Mouse (Mus musculus) left cerebral cortex, postnatal 14 days (tissue): ENCODE measurements around the gene Cfap70. TPM values are rescaled to one million over a fixed set of nuclear protein-coding genes. Genes with fewer than 3 reads are reported as not detected.
A peak's percentile ranks its signal among the peaks of the same experiment; 100 is the strongest.

Experiments used
- DNase-seq, 2 experiments: peaks; one replicate each; pipeline ENCODE4 v3.0.0; 2021 to 2022; ENCODE audit warnings: low spot score in 2 of 2, mixed read lengths in 1 of 2
- intact Hi-C: fragments of 180-260 bp; cut with DNase I; formaldehyde crosslinking; loops from one replicate; pipeline ENCODE4 v1.15.1; 2025
- total RNA-seq, 2 experiments: library from RNA; stranded (reverse); gene quantifications; 2 replicates each; pipeline ENCODE4 v1.2.3; 2021

Gene Cfap70
- total RNA-seq, 2 experiments from 2014 or later = 2.0 to 3.1 TPM

- DNase-seq = no peak
Measured at GRCm38 (mm10) chr14:20431726-20432125, 20.3 kb downstream of the Cfap70 start.

DNA sequence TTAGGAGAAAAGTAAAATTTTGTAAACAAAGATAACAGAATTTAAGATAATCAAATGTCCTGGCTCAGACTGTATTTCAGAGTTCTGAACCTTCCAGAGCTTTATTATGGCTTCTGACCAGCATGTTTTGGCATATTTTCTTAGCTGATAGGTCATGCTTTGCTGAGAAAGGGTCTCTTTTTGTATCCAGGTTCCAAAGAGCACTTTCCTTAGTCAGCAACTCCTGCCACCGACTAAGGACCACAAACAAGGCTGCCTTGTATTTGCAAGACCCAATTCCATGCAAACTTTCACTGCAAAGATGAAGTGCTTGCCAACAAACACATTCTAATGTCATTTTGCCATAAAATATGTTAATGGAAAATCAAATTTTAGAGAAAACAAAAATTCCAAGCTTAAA is 22.2 kb downstream of the Cfap70 start:
- intact Hi-C loops = no loop called here
- DNase-seq = no peak

More at GRCm38 (mm10) chr14:20431726-20432125, 20.3 kb downstream of the Cfap70 start:
- intact Hi-C loops = no loop called here

DNA sequence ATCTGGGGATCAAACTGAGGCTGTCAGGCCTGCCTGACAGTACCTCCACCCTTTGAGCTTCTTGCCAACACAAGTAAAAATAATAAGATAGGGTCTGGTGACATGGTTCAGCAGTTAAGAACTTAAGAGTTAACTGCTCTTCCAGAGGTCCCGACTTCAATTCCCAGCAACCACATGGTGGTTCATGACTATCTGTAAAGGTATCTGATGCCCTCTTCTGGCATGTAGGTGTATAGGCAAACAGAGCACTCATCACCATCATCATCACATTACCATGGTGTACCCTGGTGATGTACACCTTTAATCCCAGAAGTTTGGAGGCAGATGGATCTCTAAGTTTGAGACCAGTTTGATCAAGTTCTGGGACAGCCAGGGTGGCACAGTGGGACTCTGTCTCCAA is 23.4 kb downstream of the Cfap70 start:
- intact Hi-C loops = no loop called here
- no peak for DNase-seq

DNA sequence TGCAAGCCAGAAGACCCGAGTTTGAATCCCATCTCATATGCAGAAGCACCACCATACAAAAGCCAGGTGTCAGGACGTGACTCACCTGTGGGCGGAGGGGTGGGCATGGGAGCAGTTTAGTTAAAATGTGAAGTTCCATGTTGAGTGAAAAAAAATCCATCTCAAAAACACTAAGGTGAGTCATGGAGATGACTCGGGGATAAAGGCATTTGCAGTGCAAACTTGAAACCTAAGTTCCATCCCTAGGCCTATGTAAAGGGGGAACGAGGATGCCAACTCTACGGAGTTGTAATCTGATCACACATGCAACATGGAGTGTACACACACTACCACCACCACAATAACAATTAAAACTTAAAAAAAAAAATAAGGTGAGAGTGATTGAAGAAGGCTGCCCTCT is 29.0 kb downstream of the Cfap70 start:
- no peak for DNase-seq
- intact Hi-C loops = no loop called here

DNA sequence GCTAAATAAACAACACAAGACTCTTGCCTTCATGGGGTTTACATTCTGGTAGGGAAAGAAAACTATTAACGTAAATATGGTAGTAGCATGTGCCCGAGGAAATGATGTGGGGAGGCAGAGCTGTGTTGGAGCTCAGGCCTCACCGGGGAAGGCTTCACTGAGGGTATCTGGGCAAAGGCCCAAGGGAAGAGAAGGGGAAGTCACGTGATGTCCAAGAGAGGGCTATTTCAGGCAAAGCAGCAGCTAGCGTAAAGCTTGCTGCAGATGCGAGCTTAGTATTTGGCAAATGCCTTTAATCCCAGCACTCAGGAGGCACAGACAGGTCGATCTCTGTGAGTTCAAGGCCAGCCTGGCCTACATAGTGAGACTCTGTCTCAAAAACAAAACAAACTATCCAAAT is 29.8 kb downstream of the Cfap70 start:
- peak in 1 of 2 experiments; percentile 22 for DNase-seq
- intact Hi-C loops = no loop called here

GRCm38 (mm10) chr14:20400071-20400470 is 52.0 kb downstream of the Cfap70 start:
- intact Hi-C loops = no loop called here
- DNase-seq = peak; percentile 45 to 51

DNA sequence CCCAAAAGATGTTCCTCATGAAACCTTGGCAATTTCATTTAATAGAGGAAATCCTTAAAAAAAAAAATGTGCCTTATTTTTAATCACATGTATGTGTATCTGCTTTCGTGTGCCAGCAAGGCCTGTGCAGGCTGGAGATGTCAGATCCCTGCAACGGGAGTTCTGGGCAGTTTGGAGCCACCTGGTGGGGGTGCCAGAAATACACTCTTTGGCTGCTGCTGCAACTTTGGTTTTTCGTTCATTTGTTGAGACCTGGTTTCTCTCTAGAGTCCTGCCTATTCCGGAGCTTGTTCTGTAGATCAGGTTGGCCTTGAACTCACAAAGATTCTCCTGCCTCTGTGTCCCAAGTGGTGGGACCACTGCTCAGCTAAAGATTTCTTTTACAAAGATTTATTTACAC is 53.2 kb downstream of the Cfap70 start:
- no peak for DNase-seq
- intact Hi-C loops = loop anchor here (10.0 kb wide), 1 partner anchor 266 kb away; the partner anchor contains the start of gene Synpo2l

DNA sequence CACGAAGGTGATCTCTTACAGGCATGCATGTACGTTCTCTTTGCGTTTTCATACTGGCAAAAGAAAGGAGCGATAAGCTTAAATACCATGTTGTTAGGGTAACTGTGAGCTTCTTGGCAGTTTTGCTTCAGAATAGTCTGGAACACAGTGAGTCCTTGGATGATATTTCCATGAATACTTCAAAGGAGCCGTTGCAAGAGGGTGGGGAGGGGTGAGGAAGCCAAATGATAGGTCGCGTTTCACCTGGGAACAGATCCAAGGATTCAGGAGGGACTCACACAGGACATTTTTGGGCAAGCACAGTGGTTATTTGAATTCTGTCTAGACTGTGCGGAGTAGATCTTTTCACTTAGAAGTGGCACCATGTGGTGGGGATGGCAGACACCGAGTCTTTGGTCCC is 54.8 kb downstream of the Cfap70 start:
- peak in 1 of 2 experiments; percentile 29 for DNase-seq
- intact Hi-C loops = loop anchor here (10.0 kb wide), 1 partner anchor 268 kb away; the partner anchor contains the start of gene Synpo2l

GRCm38 (mm10) chr14:20393205-20393913 is 58.7 kb downstream of the Cfap70 start, which contains the start of gene Mrps16:
Mrps16 (minus strand) TSS chr14:20393634.
- peak; percentile 94 to 96 for DNase-seq
- intact Hi-C loops = loop anchor here (10.0 kb wide), 1 partner anchor 271 kb away; the partner anchor contains the start of gene Synpo2l

DNA sequence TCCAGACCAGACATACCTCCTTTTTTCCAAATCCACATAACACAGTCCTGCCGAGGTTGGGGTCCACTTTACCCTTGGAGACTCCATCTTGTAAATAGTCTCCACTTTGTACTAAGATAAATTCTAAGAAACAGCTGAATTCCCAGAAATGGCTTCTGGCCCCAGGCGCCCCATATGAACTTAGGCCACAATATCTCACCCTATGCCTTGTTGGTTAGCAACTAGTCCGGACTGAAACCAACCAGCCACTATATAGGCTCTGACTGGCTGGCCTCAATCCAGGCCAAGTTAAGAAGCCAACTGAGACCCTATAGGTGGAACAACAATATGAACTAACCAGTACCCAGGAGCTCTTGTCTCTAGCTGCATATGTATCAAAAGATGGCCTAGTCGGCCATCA is 59.7 kb downstream of the Cfap70 start:
- DNase-seq = no peak
- intact Hi-C loops = loop anchor here (10.0 kb wide), 1 partner anchor 272 kb away; the partner anchor contains the start of gene Synpo2l

DNA sequence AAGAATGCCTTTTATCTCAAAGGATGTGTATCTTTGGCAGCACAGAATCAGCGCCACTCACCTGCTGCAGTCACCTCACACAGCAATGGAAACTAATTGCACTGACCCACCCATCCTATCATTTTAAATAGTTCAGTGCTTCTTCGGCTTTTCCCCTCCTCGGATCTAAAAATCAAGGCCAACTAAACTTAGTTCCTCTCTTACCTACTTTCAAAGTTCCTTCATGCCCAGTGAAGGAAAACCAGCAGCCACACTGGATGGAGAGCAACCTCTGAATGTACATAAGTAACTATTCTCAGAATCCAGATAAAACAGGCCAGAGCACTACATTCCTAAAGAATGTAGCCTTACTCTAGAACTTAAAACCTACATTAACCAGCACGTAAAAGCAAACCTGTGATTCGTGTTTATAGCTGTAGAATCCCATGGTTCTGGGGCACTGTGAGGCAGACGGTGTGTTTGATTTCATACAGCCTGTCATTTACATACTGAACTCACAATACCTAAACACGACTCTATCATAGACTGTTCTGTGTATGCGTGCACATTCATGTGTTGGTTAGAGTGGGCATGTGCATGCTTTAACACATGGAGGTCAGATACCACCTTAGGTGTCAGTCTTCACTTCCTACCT is 62.5 kb downstream of the Cfap70 start:
- no peak for DNase-seq
- intact Hi-C loops = loop anchor here (5.0 to 10.0 kb wide), 2 partner anchors 42 to 275 kb away; partner anchors contain the start of genes Ecd, Fam149b and Synpo2l

DNA sequence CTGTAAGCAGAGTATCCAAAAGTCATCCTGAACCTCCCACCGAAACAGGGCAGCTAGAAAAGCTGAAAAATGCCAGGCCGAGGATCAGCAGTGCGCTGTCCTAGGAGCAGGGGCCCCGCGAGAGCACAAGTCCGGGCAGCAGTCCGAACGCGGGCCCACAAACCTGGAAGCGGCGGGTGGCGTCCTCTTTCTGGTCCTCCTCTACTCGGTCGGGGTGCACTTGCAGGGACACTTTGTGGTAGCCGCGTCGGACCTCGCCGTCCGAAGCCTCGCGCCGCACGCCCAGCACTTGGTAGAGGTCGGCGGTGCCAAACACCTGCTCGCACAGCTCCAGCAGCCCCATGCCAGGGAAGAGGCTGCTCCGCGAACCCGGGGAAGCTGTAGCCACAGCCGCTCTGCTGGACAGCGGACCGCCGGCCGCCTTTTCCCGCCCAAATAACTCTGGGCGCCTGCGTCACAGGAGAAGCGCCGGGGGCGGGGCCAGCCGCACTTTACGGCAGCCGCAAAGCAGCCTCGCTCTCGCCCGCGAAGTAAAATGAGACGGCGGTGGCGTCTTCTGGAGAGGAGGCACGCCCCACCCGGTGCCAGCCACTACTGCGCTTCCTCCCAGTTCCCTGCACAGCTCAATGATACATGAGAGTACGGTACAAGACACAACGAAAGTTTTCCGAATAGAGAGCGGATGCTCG is 63.4 kb downstream of the Cfap70 start, which contains the start of gene Dnajc9:
Gene Dnajc9 (minus strand): TSS at position 470 of the 689 bp plus-strand sequence.
- intact Hi-C loops = loop anchor here (5.0 kb wide), 1 partner anchor 41 kb away; the partner anchor contains the start of genes Ecd and Fam149b
- peak; percentile 95 to 97 for DNase-seq

GRCm38 (mm10) chr14:20379753-20380430 is 72.1 kb downstream of the Cfap70 start:
- no peak for DNase-seq
- intact Hi-C loops = no loop called here

GRCm38 (mm10) chr14:20379087-20379640 is 72.9 kb downstream of the Cfap70 start:
- no peak for DNase-seq

GRCm38 (mm10) chr14:20378313-20379061 is 73.5 kb downstream of the Cfap70 start:
- intact Hi-C loops = no loop called here

More at GRCm38 (mm10) chr14:20379087-20379640, 72.9 kb downstream of the Cfap70 start:
- intact Hi-C loops = no loop called here

DNA sequence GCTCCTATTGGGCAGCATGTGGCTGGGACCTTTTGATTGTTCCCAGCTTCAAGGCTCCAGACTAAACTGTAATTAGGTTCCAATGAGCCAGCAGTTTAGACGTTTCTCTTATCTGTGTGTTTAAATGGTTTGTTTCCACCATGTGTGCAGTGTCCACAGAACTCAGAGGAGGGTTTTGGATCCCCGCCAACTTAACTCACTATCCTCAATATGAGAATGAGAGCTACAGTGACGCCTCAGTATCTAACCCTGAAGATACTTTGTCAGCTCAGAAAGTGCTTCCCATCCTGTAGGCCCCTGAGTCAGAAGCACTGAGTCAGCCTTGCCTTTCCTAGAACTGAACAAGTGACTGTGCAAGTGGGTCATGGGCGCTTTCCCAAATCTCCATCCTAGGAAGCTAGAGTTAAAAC is 74.9 kb downstream of the Cfap70 start:
- peak in 1 of 2 experiments; percentile 27 for DNase-seq
- intact Hi-C loops = no loop called here

More at GRCm38 (mm10) chr14:20378313-20379061, 73.5 kb downstream of the Cfap70 start:
- no peak for DNase-seq

GRCm38 (mm10) chr14:20371854-20372253 is 80.2 kb downstream of the Cfap70 start:
- intact Hi-C loops = no loop called here
- no peak for DNase-seq

DNA sequence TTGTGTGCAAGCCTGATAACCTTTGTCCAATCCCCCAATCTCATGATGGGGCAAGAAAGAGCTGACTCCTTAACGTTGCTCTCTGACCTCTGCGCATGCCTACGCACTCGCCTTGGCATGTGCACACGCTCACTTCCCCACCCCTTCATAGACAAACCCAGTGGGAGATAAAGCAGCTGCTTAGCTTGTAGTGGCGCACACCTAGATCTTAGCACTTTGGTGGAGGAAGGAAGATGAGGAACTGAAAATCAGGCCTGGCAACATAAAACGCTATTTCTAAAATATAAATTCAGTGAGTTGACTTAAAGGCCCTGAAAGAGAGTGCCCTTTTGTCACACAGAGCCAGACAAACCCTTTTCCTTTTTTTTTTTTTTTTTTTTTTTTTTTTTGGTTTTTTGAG is 81.2 kb downstream of the Cfap70 start:
- intact Hi-C loops = no loop called here

More for the DNA sequence above, 81.2 kb downstream of the Cfap70 start:
- DNase-seq = no peak
